Mouse (Mus musculus): ENCODE data around the gene E2f2.
A peak's percentile ranks its signal among the peaks of the same experiment; 100 is the strongest.

Gene E2f2

GRCm38 (mm10) chr4:136172011-136172541 lies at the start of gene E2f2:
E2f2 (plus strand) TSS chr4:136172394.
- peak; percentile 87 to 90 for DNase-seq

GRCm38 (mm10) chr4:136123111-136123791 lies 48.9 kb upstream of the E2f2 start:
- peak in 1 of 2 experiments; percentile 22 for DNase-seq

- no peak for DNase-seq
Measured at GRCm38 (mm10) chr4:136123792-136124161, 48.4 kb upstream of the E2f2 start.

- no peak for DNase-seq
Measured at GRCm38 (mm10) chr4:136124581-136124980, 47.6 kb upstream of the E2f2 start.

GRCm38 (mm10) chr4:136125458-136125857 lies 46.7 kb upstream of the E2f2 start:
- DNase-seq = no peak

GRCm38 (mm10) chr4:136126019-136126418 lies 46.2 kb upstream of the E2f2 start:
- no peak for DNase-seq

GRCm38 (mm10) chr4:136127670-136128069 lies 44.5 kb upstream of the E2f2 start:
- DNase-seq = no peak

- no peak for DNase-seq
Measured at GRCm38 (mm10) chr4:136129842-136130241, 42.4 kb upstream of the E2f2 start.

- DNase-seq = peak in 1 of 2 experiments; percentile 23
Measured at GRCm38 (mm10) chr4:136133801-136134200, 38.4 kb upstream of the E2f2 start.

GRCm38 (mm10) chr4:136134418-136134977 lies 37.7 kb upstream of the E2f2 start:
- peak in 1 of 2 experiments; percentile 54 for DNase-seq

- DNase-seq = peak; percentile 89 to 93
Measured at GRCm38 (mm10) chr4:136134978-136135873, 37.0 kb upstream of the E2f2 start.

- DNase-seq = peak; percentile 47 to 63
Measured at GRCm38 (mm10) chr4:136135874-136136728, 36.1 kb upstream of the E2f2 start.

- DNase-seq = no peak
Measured at GRCm38 (mm10) chr4:136139326-136140110, 32.7 kb upstream of the E2f2 start.

GRCm38 (mm10) chr4:136140327-136141250 lies 31.6 kb upstream of the E2f2 start:
- DNase-seq = peak; percentile 98

GRCm38 (mm10) chr4:136142267-136143192 lies 29.7 kb upstream of the E2f2 start:
- peak; percentile 30 to 44 for DNase-seq

- DNase-seq = peak; percentile 96 to 98
Measured at GRCm38 (mm10) chr4:136143193-136143976, 28.8 kb upstream of the E2f2 start, which contains the start of gene Id3. Id3 (plus strand) TSS chr4:136143497.

- peak; percentile 79 to 86 for DNase-seq
Measured at GRCm38 (mm10) chr4:136144126-136144926, 27.9 kb upstream of the E2f2 start.

All from kidney, postnatal 4 days (tissue).